ENCODE assay signal across 15 mouse cellular contexts in genomic region chr11:111904086-111904485, GRCm38 (mm10).
DNase-seq lines count a peak whose midpoint lies in the region; ATAC-seq and TF ChIP-seq lines count a peak whose summit lies in the region.
"Had no signal": no experiment of that assay in that cellular context is flagged by ENCODE, and none has a peak within 500 bp of the region (broad histone marks: within the 10 kb centered on the region; RNA-seq: fewer than 3 reads in every experiment).

No protein-coding gene starts in this region.

- H3K9me3 ChIP-seq in intestine, postnatal 0 days (ENCODE audit: control insufficient read depth): no peaks in the 10 kb centered on the region
- no peaks in the 10 kb centered on the region for H3K9me3 ChIP-seq in intestine, embryonic 15.5 days
- no peaks in the 10 kb centered on the region for H3K9me3 ChIP-seq in liver, postnatal 0 days (ENCODE audit: low read length)
- no peaks in the 10 kb centered on the region for H3K9me3 ChIP-seq in liver, embryonic 12.5 days (replicated peaks)
- H3K9me3 ChIP-seq: heart, embryonic 15.5 days; liver, embryonic 13.5 days; midbrain, embryonic 15.5 days had no signal

- no peaks in the 10 kb centered on the region for H3K4me1 ChIP-seq in intestine, postnatal 0 days (replicated peaks; ENCODE audit: control insufficient read depth, insufficient read depth, low read length)
- H3K4me1 ChIP-seq in intestine, embryonic 15.5 days (replicated peaks): no peaks in the 10 kb centered on the region
- no peaks in the 10 kb centered on the region for H3K4me1 ChIP-seq in liver, postnatal 0 days (ENCODE audit: insufficient read depth)
- no peaks in the 10 kb centered on the region for H3K4me1 ChIP-seq in liver, embryonic 12.5 days
- H3K4me1 ChIP-seq: heart, embryonic 15.5 days; liver, embryonic 13.5 days; midbrain, embryonic 15.5 days had no signal

- TF ChIP-seq EP300 in liver, postnatal 0 days (IDR thresholded peaks at IDR 0.05; ENCODE audit: low read depth): no peak

- no peak for ATAC-seq in intestine, postnatal 0 days
- ATAC-seq in intestine, embryonic 15.5 days: no peak
- ATAC-seq in liver, postnatal 0 days: no peak
- ATAC-seq in liver, embryonic 12.5 days: no peak
- ATAC-seq: intestine, embryonic 16.5 days; midbrain, embryonic 15.5 days had no signal

- TF ChIP-seq CTCF in intestine, postnatal 0 days (IDR thresholded peaks at IDR 0.05; ENCODE audit: low read depth): peak; percentile 41
- TF ChIP-seq CTCF in liver, postnatal 0 days (IDR thresholded peaks at IDR 0.05; ENCODE audit: low read depth): peak; percentile 32; the same call in 1 of the 2 replicates

- H3K27me3 ChIP-seq in intestine, postnatal 0 days (replicated peaks; ENCODE audit: control insufficient read depth, insufficient read depth, low read length): no peaks in the 10 kb centered on the region
- H3K27me3 ChIP-seq in intestine, embryonic 15.5 days (replicated peaks): no peaks in the 10 kb centered on the region
- no peaks in the 10 kb centered on the region for H3K27me3 ChIP-seq in liver, postnatal 0 days (ENCODE audit: insufficient read depth, low read length)
- no peaks in the 10 kb centered on the region for H3K27me3 ChIP-seq in liver, embryonic 12.5 days (replicated peaks)
- H3K27me3 ChIP-seq: heart, embryonic 15.5 days; liver, embryonic 13.5 days had no signal

- H3K27ac ChIP-seq in intestine, postnatal 0 days (ENCODE audit: low read depth, low read length): no peak overlapping the region
- no peak overlapping the region for H3K27ac ChIP-seq in intestine, embryonic 15.5 days
- no peak overlapping the region for H3K27ac ChIP-seq in liver, postnatal 0 days (ENCODE audit: low read depth)
- no peak overlapping the region for H3K27ac ChIP-seq in liver, embryonic 12.5 days
- H3K27ac ChIP-seq: heart, embryonic 15.5 days; liver, embryonic 13.5 days; midbrain, embryonic 15.5 days had no signal

- no peak overlapping the region for H3K9ac ChIP-seq in intestine, postnatal 0 days (ENCODE audit: low read depth, low read length)
- no peak overlapping the region for H3K9ac ChIP-seq in intestine, embryonic 15.5 days
- H3K9ac ChIP-seq in liver, postnatal 0 days (replicated peaks): no peak overlapping the region
- no peak overlapping the region for H3K9ac ChIP-seq in liver, embryonic 12.5 days
- H3K9ac ChIP-seq: heart, embryonic 15.5 days; liver, embryonic 13.5 days; midbrain, embryonic 15.5 days had no signal

- no peak overlapping the region for H3K4me3 ChIP-seq in intestine, postnatal 0 days (ENCODE audit: low read depth, low read length)
- no peak overlapping the region for H3K4me3 ChIP-seq in intestine, embryonic 15.5 days (replicated peaks)
- no peak overlapping the region for H3K4me3 ChIP-seq in liver, postnatal 0 days (ENCODE audit: low read depth, low read length)
- no peak overlapping the region for H3K4me3 ChIP-seq in liver, embryonic 12.5 days
- H3K4me3 ChIP-seq: erythroblast, embryonic 14.5 days; heart, embryonic 15.5 days; liver, embryonic 13.5 days; midbrain, embryonic 15.5 days had no signal

- WGBS in intestine, postnatal 0 days: 73% methylated on average over 4 of the region's 4 CpGs
- 74% methylated on average over 4 of the region's 4 CpGs for WGBS in intestine, embryonic 15.5 days
- WGBS in liver, postnatal 0 days (ENCODE audit: insufficient replicate concordance): 68% methylated on average over 4 of the region's 4 CpGs
- WGBS in liver, embryonic 12.5 days (ENCODE audit: insufficient replicate concordance): 58% methylated on average over 4 of the region's 4 CpGs

- DNase-seq in liver, postnatal 0 days: no peak
- peak; percentile 16 for DNase-seq in adipocyte (ENCODE audit: low spot score)
- DNase-seq in kidney, postnatal 36 days: peak; percentile 8 to 40
- no peak for DNase-seq in urinary bladder, postnatal 25 days (ENCODE audit: low spot score)
- DNase-seq in T-cell, adult 2 months (ENCODE audit: low spot score): no peak
- DNase-seq: cerebellum, adult 8-10 months; gastrocnemius, postnatal 10 days; liver, embryonic 13.5 days had no signal

- no peak overlapping the region for H3K4me2 ChIP-seq in intestine, postnatal 0 days (replicated peaks; ENCODE audit: low read depth)
- H3K4me2 ChIP-seq in intestine, embryonic 15.5 days (replicated peaks): no peak overlapping the region
- H3K4me2 ChIP-seq in liver, postnatal 0 days (ENCODE audit: low read depth, low read length): no peak overlapping the region
- no peak overlapping the region for H3K4me2 ChIP-seq in liver, embryonic 12.5 days
- H3K4me2 ChIP-seq: heart, embryonic 15.5 days; liver, embryonic 13.5 days; midbrain, embryonic 15.5 days had no signal

- no peaks in the 10 kb centered on the region for H3K36me3 ChIP-seq in intestine, postnatal 0 days (ENCODE audit: control insufficient read depth, insufficient read depth)
- H3K36me3 ChIP-seq in intestine, embryonic 15.5 days: no peaks in the 10 kb centered on the region
- no peaks in the 10 kb centered on the region for H3K36me3 ChIP-seq in liver, postnatal 0 days (replicated peaks; ENCODE audit: insufficient read depth, low read length)
- no peaks in the 10 kb centered on the region for H3K36me3 ChIP-seq in liver, embryonic 12.5 days
- H3K36me3 ChIP-seq: heart, embryonic 15.5 days; liver, embryonic 13.5 days; midbrain, embryonic 15.5 days had no signal

Comparison
In these comparisons a context has a peak if more than half of its experiments do, and no peak if none do; other contexts are left out.
1. DNase-seq: peak in adipocyte (single experiment) and kidney, postnatal 36 days (2 of 2); none in liver, postnatal 0 days (single experiment), urinary bladder, postnatal 25 days (single experiment) and T-cell, adult 2 months (single experiment).